In genomic region chr10:42580131-42580950, GRCm38 (mm10) we compare ENCODE assay signal across 11 mouse cellular contexts. TPM values are rescaled to one million over a fixed set of nuclear protein-coding genes. Genes with fewer than 3 reads are reported as not detected.
DNase-seq lines count a peak whose midpoint lies in the region; ATAC-seq and TF ChIP-seq lines count a peak whose summit lies in the region.
"Had no signal": no experiment of that assay in that cellular context is flagged by ENCODE, and none has a peak within 500 bp of the region (broad histone marks: within the 10 kb centered on the region; RNA-seq: fewer than 3 reads in every experiment).

No protein-coding gene starts in this region.

- no peaks in the 10 kb centered on the region for H3K9me3 ChIP-seq in heart, embryonic 10.5 days
- H3K9me3 ChIP-seq in megakaryocyte, embryonic 14.5 days, result 0 out of 2 replicates have a peak, but pooled peaks cover 6% of the 10 kb centered on the region
- no peaks in the 10 kb centered on the region for H3K9me3 ChIP-seq in intestine, postnatal 0 days (ENCODE audit: control insufficient read depth)

- H3K27me3 ChIP-seq in heart, embryonic 10.5 days (ENCODE audit: insufficient read depth, poor library complexity, severe bottlenecking), result peaks cover 98% of the 10 kb centered on the region
- peaks cover 95% of the 10 kb centered on the region for H3K27me3 ChIP-seq in megakaryocyte, embryonic 14.5 days (replicated peaks)
- peaks cover 96% of the 10 kb centered on the region for H3K27me3 ChIP-seq in intestine, postnatal 0 days (replicated peaks; ENCODE audit: control insufficient read depth, insufficient read depth, low read length)

- H3K27ac ChIP-seq in heart, embryonic 10.5 days, result no peak overlapping the region
- no peak overlapping the region for H3K27ac ChIP-seq in intestine, postnatal 0 days (ENCODE audit: low read depth, low read length)

- no peaks in the 10 kb centered on the region for H3K36me3 ChIP-seq in heart, embryonic 10.5 days
- no peaks in the 10 kb centered on the region for H3K36me3 ChIP-seq in megakaryocyte, embryonic 14.5 days (replicated peaks; ENCODE audit: low read length)
- H3K36me3 ChIP-seq in intestine, postnatal 0 days (ENCODE audit: control insufficient read depth, insufficient read depth), result no peaks in the 10 kb centered on the region

- DNase-seq in heart, embryonic 10.5 days (ENCODE audit: low spot score), result no peak
- DNase-seq in heart, postnatal 14 days, result no peak
- DNase-seq in left cerebral cortex, adult 11 months (ENCODE audit: low spot score), result no peak
- DNase-seq in layer of hippocampus, adult 9-10 months (ENCODE audit: low spot score), result no peak
- DNase-seq: lung, postnatal 4 days had no signal

- H3K4me3 ChIP-seq in heart, embryonic 10.5 days, result peak overlapping the region; percentile 47
- peak overlapping the region; percentile 14 for H3K4me3 ChIP-seq in megakaryocyte, embryonic 14.5 days (replicated peaks)
- peak overlapping the region; percentile 1 for H3K4me3 ChIP-seq in intestine, postnatal 0 days (ENCODE audit: low read depth, low read length)

- TF ChIP-seq CTCF in intestine, postnatal 0 days (IDR thresholded peaks at IDR 0.05; ENCODE audit: low read depth), result no peak

- H3K9ac ChIP-seq in intestine, postnatal 0 days (ENCODE audit: low read depth, low read length), result no peak overlapping the region

- ATAC-seq in megakaryocyte, adult 5-6 weeks (ENCODE audit: poor library complexity, severe bottlenecking), result no peak
- ATAC-seq in intestine, postnatal 0 days, result no peak
- ATAC-seq in megakaryocyte progenitor cell, adult 5-6 weeks (replicated peaks; ENCODE audit: poor library complexity), result no peak

- intact Hi-C loops in heart, postnatal 14 days (cut with DNase I), result loop anchor here (5.0 kb wide), 1 partner anchor 52 kb away; no protein-coding TSS in a partner anchor

- H3K4me2 ChIP-seq in intestine, postnatal 0 days (replicated peaks; ENCODE audit: low read depth), result peak overlapping the region; percentile 24; the same call in 1 of the 2 replicates

- H3K4me1 ChIP-seq in heart, embryonic 10.5 days, result peaks cover 43% of the 10 kb centered on the region
- H3K4me1 ChIP-seq in megakaryocyte, embryonic 14.5 days, result peaks cover 68% of the 10 kb centered on the region
- no peaks in the 10 kb centered on the region for H3K4me1 ChIP-seq in intestine, postnatal 0 days (replicated peaks; ENCODE audit: control insufficient read depth, insufficient read depth, low read length)

- under 1% methylated on average over 29 of the region's 29 CpGs for WGBS in heart, embryonic 10.5 days
- WGBS in intestine, postnatal 0 days, result 3% methylated on average over 29 of the region's 29 CpGs

RNA-seq across cellular contexts. Expression of gene Nr2e1, which starts 3.1 kb away (rescaled TPM):
- polyA plus RNA-seq in heart, embryonic 10.5 days (2016; fragmentation: Nextera tagmentation; extraction: Ambion mirVana), result not detected in 2 replicates
- not detected for total RNA-seq in heart, postnatal 14 days (2021)
- not detected in 2 replicates for polyA plus RNA-seq in megakaryocyte, embryonic 14.5 days (2012; ENCODE audit: insufficient read depth, low replicate concordance)
- total RNA-seq in megakaryocyte, adult 5-6 weeks (2015), result not detected in 2 replicates
- not detected in 2 replicates for total RNA-seq in megakaryocyte, adult 5-6 weeks (2017)
- polyA plus RNA-seq in intestine, postnatal 0 days (2015; fragmentation: Nextera tagmentation; extraction: Ambion mirVana), result not detected in 2 replicates
- total RNA-seq in megakaryocyte progenitor cell, adult 5-6 weeks (2015), result not detected in 2 replicates
- total RNA-seq in megakaryocyte progenitor cell, adult 5-6 weeks (2017), result not detected in 2 replicates
- polyA plus RNA-seq: large intestine, adult 2 months; thymus, postnatal 0 days had no signal

RNA-seq across cellular contexts. Expression of gene Ostm1, which starts 3.3 kb away (rescaled TPM):
- 21.1 and 31.6 TPM in 2 replicates for polyA plus RNA-seq in heart, embryonic 10.5 days (2016; fragmentation: Nextera tagmentation; extraction: Ambion mirVana)
- 10 to 100 TPM; 18.0 to 18.2 TPM for total RNA-seq in heart, postnatal 14 days (2021)
- polyA plus RNA-seq in megakaryocyte, embryonic 14.5 days (2012; ENCODE audit: insufficient read depth, low replicate concordance), result 7.5 and 13.0 TPM in 2 replicates
- 63.0 and 70.6 TPM in 2 replicates for total RNA-seq in megakaryocyte, adult 5-6 weeks (2015)
- 80.5 and 83.1 TPM in 2 replicates for total RNA-seq in megakaryocyte, adult 5-6 weeks (2017)
- polyA plus RNA-seq in intestine, postnatal 0 days (2015; fragmentation: Nextera tagmentation; extraction: Ambion mirVana), result 25.4 and 29.1 TPM in 2 replicates
- 40.5 and 42.3 TPM in 2 replicates for total RNA-seq in megakaryocyte progenitor cell, adult 5-6 weeks (2015)
- 46.4 and 47.3 TPM in 2 replicates for total RNA-seq in megakaryocyte progenitor cell, adult 5-6 weeks (2017)
